Mouse (Mus musculus) lung, embryonic 16.5 days (tissue): Measurements from ENCODE around the gene Fkbp11. TPM values are rescaled to one million over a fixed set of nuclear protein-coding genes. Genes with fewer than 3 reads are reported as not detected.

ENCODE experiments used
- ATAC-seq: fragments of 200-750 bp; cut with Nextera tagmentation; 2 replicates; pipeline ENCODE4 v1.8.0; 2017; ENCODE audit warnings: low read depth, mild to moderate bottlenecking, moderate library complexity
- H3K27ac ChIP-seq: fragments of 300-500 bp; sonication (generic); 2 replicates; pipeline ENCODE4 v1.5.1; 2014; ENCODE audit warnings: mild to moderate bottlenecking, control low read depth, low read length
- H3K27me3 ChIP-seq: fragments of 300-500 bp; sonication (generic); 2 replicates; pipeline ENCODE4 v1.6.1; 2014; ENCODE audit warnings: low read depth, low read length, mixed read lengths; ENCODE audit not compliant: control insufficient read depth, insufficient read depth
- H3K36me3 ChIP-seq: fragments of 300-500 bp; sonication (generic); 2 replicates; pipeline ENCODE4 v1.6.1; 2014; ENCODE audit warnings: low read length; ENCODE audit not compliant: control insufficient read depth, insufficient read depth
- H3K4me1 ChIP-seq: fragments of 300-500 bp; sonication (generic); replicated peaks from 2 replicates; pipeline ENCODE4 v1.6.1; 2014; ENCODE audit warnings: low read length, mixed read lengths; ENCODE audit not compliant: control insufficient read depth, insufficient read depth
- H3K4me2 ChIP-seq: fragments of 300-500 bp; sonication (generic); 2 replicates; pipeline ENCODE4 v1.6.1; 2014; ENCODE audit warnings: low read depth, low read length, control low read depth
- H3K4me3 ChIP-seq: fragments of 300-500 bp; sonication (generic); 2 replicates; pipeline ENCODE4 v1.5.1; 2014; ENCODE audit warnings: mild to moderate bottlenecking, low read length, control low read depth
- H3K9ac ChIP-seq: fragments of 300-500 bp; sonication (generic); 2 replicates; pipeline ENCODE4 v1.6.1; 2014; ENCODE audit warnings: low read length, control low read depth
- H3K9me3 ChIP-seq: fragments of 300-500 bp; sonication (generic); 2 replicates; pipeline ENCODE4 v1.6.1; 2016; ENCODE audit warnings: low read length; ENCODE audit not compliant: control insufficient read depth
- WGBS: fragments of 180-500 bp; shearing (Covaris S2); extraction: QIAGEN DNeasy Blood & Tissue Kit; methylation state at CpG from one replicate; pipeline ENCODE4 v1.1.7; 2014; 5-methylcytosine and 5-hydroxymethylcytosine counted together
- polyA plus RNA-seq: library from polyadenylated mRNA; unstranded; fragments of >200 nt; fragmentation: Nextera tagmentation; extraction: Ambion mirVana; gene quantifications from 2 replicates; pipeline ENCODE4 v1.2.1, GENCODE M21; 2015

The Fkbp11 gene
- 32.5 and 33.5 TPM in 2 replicates for polyA plus RNA-seq

DNA sequence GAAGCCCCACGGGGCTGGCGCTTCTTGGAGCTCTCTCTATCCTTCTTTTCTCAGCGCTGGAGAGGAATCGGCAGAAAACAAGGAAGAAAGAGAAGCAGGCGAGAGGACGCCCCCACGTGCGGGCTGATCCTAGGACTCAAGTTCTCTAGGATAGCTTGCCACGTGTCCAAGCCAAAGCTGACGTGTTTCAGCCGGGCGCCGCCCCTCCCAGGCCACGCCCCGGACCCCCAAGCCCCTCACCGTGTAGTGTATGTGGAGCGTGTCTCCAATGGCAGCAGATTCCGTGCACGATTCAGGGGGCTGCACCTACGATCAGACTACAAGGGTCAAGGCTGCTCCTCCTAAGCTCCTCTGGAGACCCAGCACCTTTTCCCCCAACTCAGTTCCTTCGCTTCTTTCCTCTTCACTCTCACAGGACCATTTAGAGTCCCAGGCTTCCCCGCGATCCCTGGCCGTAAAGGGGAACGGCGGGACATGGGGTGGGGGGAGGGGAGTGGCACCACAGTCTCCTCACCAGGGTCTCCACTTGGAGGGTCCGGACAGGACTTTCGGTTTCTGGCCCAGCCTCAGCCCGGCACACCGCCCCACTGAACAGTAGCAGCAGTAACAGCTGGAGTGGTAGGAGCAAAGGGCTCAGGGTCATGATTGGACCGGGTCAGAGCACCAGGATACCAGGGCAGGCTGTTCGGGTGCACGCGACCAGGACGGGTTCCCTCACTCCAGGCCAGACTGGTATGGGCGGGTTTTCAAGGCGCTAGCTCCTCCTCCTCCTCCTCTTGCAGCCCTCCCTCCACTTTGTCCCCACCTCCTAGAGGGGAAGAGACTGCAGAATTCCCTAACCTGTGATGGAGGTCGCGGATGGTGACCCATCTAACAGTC, at the start of gene Fkbp11:
Fkbp11 (minus strand) TSS at position 756 of the 879 bp plus-strand sequence.
- WGBS = under 1% methylated on average over 39 of the region's 39 CpGs
- no peaks in the 10 kb centered on the region for H3K36me3 ChIP-seq
- H3K9ac ChIP-seq = peak within 1 kb of the TSS; percentile 80
- peak; percentile 91 for ATAC-seq
- peaks cover 19% of the 10 kb centered on the region for H3K4me1 ChIP-seq
- H3K27me3 ChIP-seq = no peaks in the 10 kb centered on the region
- H3K9me3 ChIP-seq = no peaks in the 10 kb centered on the region
- no peak within 1 kb of the TSS for H3K27ac ChIP-seq
- peak within 1 kb of the TSS; percentile 78 for H3K4me3 ChIP-seq
- peak within 1 kb of the TSS; percentile 100 for H3K4me2 ChIP-seq

DNA sequence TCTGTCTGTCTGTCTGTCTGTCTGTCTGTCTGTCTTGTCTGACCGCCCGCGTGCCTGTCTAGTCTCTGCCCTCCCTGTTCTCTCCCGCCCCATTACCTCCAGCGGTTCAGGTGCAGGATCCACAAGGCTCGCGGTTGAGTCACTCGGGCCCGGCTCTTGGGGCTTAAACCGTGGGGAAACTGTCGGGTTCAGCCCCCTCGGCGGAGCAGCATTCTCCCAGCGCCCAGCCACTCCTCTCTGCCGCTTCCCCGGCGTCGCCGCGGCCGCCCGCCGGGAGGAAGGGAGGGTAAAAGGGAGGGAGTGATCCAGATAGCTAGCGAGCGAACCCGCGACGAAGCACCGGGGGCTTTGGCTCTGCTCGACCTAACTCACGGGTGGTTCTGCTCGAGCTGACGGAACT, 49.8 kb upstream of the Fkbp11 start, which contains the start of gene Wnt10b:
Wnt10b (minus strand) TSS at position 389 of the 400 bp plus-strand sequence.
- peak within 1 kb of the TSS; percentile 10 for H3K4me3 ChIP-seq
- no peaks in the 10 kb centered on the region for H3K36me3 ChIP-seq
- peaks cover 88% of the 10 kb centered on the region for H3K27me3 ChIP-seq
- no peak within 1 kb of the TSS for H3K9ac ChIP-seq
- no peaks in the 10 kb centered on the region for H3K9me3 ChIP-seq
- peaks cover 20% of the 10 kb centered on the region for H3K4me1 ChIP-seq
- ATAC-seq = no peak
- no peak within 1 kb of the TSS for H3K27ac ChIP-seq
- H3K4me2 ChIP-seq = peak within 1 kb of the TSS; percentile 40
- under 1% methylated on average over 31 of the region's 33 CpGs for WGBS

DNA sequence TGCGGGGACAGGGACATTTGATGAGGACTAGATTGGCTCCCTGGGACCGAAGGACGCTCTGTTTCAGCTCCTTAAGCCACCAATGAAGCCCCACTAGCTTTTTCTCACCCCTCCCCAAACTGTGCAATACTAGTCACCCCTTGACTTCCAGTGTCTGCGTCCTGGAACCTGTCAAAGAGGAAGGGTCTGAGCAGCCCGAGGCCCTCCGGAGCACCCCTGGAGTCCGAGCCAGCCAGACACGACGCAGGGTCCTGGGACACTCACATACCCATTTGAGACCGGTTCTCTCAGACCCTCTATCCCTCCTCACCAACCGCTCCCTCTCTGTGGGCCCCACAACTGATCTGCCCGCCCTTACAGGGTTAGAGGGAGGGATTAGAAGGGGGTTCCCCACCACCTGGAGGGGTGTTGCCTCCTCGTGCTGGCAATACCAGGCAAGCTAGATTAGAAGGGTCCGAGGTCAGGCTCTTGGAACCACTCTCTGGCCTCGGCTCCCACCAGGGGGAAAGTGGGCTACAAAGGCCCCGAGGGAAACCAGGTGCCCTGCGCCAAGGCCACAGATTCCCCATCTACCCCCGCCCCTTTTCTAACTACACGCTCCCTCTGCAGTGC, 49.1 kb upstream of the Fkbp11 start:
- Histone ChIP-seq H3K9ac (no peak overlapping the region), H3K27ac (no peak overlapping the region), H3K4me2 (no peak overlapping the region), H3K27me3 (peaks cover 95% of the 10 kb centered on the region), H3K4me1 (peaks cover 26% of the 10 kb centered on the region), H3K36me3 (no peaks in the 10 kb centered on the region), H3K9me3 (no peaks in the 10 kb centered on the region), H3K4me3 (no peak overlapping the region)
- WGBS = 3% methylated on average over 19 of the region's 19 CpGs
- ATAC-seq = no peak

DNA sequence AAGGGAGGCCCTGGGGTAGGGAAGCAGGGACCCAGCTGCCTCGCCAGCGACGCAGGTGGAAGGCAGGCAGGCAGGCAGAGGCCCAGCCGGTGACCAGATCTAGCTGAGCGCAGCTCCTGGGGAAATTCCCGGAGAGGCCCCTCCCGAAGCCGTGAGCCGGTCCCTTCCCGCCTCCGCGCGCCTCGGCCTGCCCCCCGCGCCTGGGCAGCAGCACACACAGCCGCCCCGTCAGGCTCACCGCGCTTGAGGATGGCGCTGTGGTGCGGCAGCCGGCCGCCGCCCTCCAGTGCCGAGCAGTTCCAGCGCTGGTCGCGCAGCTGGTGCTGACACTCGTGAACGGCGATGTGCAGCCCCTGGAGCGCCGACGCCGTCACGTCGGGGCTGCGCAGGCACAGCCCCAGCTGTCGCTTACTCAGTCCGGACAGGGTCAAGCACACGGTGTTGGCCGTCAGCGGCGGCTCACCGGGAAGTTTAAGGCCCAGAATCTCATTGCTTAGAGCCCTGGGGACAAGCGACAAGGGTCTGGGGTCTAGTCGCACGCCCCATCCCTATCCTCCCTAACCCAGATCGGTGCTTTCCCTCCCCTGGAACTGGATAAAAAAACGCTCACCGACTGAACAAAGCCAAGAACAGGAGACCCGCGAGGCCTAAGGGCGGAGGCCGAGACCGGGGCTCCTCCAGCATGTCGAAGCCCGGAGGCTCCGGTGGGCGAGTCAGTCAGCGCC, 48.4 kb upstream of the Fkbp11 start:
- Histone ChIP-seq H3K4me2 (peak overlapping the region; percentile 36), H3K36me3 (no peaks in the 10 kb centered on the region), H3K9ac (no peak overlapping the region; the same call in 1 of the 2 replicates), H3K4me3 (peak overlapping the region; percentile 19), H3K27me3 (peaks cover 95% of the 10 kb centered on the region), H3K27ac (no peak overlapping the region), H3K4me1 (peaks cover 30% of the 10 kb centered on the region), H3K9me3 (no peaks in the 10 kb centered on the region)
- peak; percentile 59 for ATAC-seq
- 3% methylated on average over 52 of the region's 62 CpGs for WGBS

DNA sequence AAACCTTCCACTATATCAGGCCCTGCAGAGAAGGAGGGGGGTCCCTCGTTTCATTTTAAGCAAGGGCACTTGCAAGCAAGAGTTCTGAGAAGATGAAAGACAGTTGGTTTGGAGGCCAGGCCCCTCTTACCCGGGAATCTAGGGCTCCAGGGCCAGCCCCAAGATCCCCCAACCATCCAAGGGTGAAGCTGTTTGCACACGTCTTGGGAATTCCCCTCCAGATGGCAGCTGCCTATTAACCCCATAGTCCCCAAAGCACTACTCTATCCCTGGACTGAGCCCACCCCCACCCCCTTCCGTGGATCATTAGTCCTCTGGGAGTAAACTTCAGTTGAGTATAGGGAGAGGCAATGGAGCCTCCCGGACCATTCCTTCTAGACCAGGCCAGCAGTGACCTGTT, 47.5 kb upstream of the Fkbp11 start:
- Histone ChIP-seq H3K4me1 (peaks cover 30% of the 10 kb centered on the region), H3K36me3 (no peaks in the 10 kb centered on the region), H3K27me3 (peaks cover 91% of the 10 kb centered on the region), H3K9ac (no peak overlapping the region), H3K4me3 (no peak overlapping the region), H3K27ac (no peak overlapping the region), H3K9me3 (no peaks in the 10 kb centered on the region), H3K4me2 (no peak overlapping the region)
- WGBS = 6% methylated on average over 5 of the region's 5 CpGs
- ATAC-seq = no peak

DNA sequence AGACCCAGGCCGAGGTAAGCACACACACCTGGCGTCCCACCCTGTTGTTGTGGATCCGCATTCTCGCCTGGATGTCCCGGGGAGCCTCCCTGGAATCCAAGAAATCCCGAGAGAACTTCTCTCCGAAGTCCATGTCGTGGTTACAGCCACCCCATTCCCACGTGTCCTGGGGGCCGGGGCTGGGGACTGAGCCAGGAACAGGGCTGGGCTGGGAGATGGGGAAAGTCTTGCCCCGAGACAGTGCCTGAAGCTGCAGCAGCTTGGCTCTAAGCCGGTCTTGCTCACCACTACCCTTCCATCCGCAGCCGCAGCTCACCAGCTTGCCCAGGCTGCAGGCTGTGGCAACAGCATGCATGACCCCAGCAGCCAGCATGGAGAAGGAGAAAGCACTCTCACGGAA, 46.1 kb upstream of the Fkbp11 start:
- 21% methylated on average over 15 of the region's 15 CpGs for WGBS
- Histone ChIP-seq H3K4me2 (no peak overlapping the region), H3K4me3 (no peak overlapping the region), H3K9me3 (no peaks in the 10 kb centered on the region), H3K36me3 (no peaks in the 10 kb centered on the region), H3K27ac (no peak overlapping the region), H3K27me3 (peaks cover 79% of the 10 kb centered on the region), H3K4me1 (peaks cover 24% of the 10 kb centered on the region), H3K9ac (0 out of 2 replicates have a peak overlapping the region, but pooled peaks have one; percentile 26)
- no peak for ATAC-seq

DNA sequence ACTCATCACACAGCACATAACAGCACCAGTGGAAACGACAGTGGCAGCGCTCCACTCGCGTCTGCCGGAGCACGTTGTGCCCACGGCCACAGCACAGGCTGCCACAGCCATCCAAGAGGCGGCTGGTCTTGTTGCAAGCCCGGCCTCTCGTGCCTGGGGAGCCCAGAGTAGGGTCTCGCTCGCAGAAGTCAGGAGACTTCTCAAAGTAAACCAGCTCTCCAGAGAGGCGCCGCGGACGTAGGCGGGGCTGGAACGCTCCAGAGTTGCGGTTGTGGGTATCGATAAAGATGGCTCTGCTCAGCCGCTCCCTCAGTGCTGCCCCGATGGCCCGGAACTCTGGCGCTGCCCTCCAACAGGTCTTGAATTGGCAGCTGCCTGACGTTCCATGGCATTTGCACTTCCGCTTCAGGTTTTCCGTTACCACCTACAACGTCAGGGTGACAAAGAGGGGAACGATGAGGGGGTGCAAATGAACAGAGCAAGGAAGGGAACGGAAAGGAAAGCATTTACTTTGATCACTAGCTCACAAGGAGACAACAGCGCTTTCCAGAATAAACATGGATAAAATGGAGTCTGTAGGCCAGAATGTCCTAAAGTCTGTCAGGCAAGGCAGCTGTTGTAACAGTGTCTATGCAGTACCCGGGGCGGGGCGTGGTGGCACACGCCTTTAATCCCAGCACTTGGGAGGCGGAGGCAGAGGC, 44.7 kb upstream of the Fkbp11 start:
- H3K36me3 ChIP-seq = no peaks in the 10 kb centered on the region
- WGBS = 1% methylated on average over 36 of the region's 36 CpGs
- no peak overlapping the region for H3K27ac ChIP-seq
- peak overlapping the region; percentile 75 for H3K4me2 ChIP-seq
- H3K27me3 ChIP-seq = peaks cover 65% of the 10 kb centered on the region
- peaks cover 18% of the 10 kb centered on the region for H3K4me1 ChIP-seq
- peak overlapping the region; percentile 55 for H3K9ac ChIP-seq
- H3K9me3 ChIP-seq = no peaks in the 10 kb centered on the region
- ATAC-seq = no peak
- H3K4me3 ChIP-seq = peak overlapping the region; percentile 46

DNA sequence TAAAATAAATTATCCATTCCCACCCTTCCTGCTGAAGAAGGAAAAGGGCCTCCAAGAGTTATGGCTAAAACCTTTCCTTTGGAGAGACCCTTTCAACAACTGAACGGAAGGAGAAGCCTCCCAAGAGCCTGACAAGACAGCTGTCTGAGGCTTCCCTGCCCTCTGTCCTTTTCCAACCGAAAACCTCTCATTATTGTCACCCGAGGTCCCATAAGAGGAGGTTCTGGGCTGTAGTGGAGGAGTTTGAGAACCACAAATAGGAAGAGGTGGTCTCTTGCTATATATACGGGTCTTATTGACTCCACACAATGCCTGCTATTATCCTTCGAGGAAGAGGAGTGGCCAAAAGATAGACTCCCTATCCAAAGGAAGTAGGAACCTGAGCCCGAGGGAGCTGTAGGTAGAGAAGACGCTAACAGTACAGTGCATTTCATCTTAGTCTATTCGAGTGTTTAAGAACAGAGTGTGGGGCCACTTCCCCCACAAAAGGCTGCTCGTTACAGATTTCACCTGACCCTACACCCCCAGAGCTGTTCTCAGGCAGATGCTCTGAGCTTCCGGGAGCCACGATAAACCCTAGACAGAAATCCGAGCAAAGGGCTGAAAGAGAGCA, 43.9 kb upstream of the Fkbp11 start:
- Histone ChIP-seq H3K27me3 (peaks cover 57% of the 10 kb centered on the region), H3K9me3 (no peaks in the 10 kb centered on the region), H3K4me2 (peak overlapping the region; percentile 75), H3K36me3 (no peaks in the 10 kb centered on the region), H3K9ac (no peak overlapping the region; the same call in 1 of the 2 replicates), H3K4me3 (peak overlapping the region; percentile 46), H3K27ac (no peak overlapping the region), H3K4me1 (peaks cover 18% of the 10 kb centered on the region)
- WGBS = 7% methylated on average over 12 of the region's 12 CpGs
- no peak for ATAC-seq
